Mouse (Mus musculus) small intestine, adult 2 months (tissue): ENCODE results near the gene Kpna2. TPM values are rescaled to one million over a fixed set of nuclear protein-coding genes. Genes with fewer than 3 reads are reported as not detected.

Experiments
- H3K27ac ChIP-seq: fragments of 200-500 bp; 2 replicates; pipeline ENCODE4 v1.5.1; 2012; ENCODE audit warnings: low read depth, low read length, control low read depth, inconsistent platforms; ENCODE audit not compliant: insufficient read depth
- H3K27me3 ChIP-seq: fragments of 200-500 bp; 2 replicates; pipeline ENCODE4 v1.6.1; 2012; ENCODE audit warnings: mild to moderate bottlenecking, moderate library complexity, low read length, inconsistent platforms; ENCODE audit not compliant: control insufficient read depth, insufficient read depth
- H3K36me3 ChIP-seq: fragments of 200-500 bp; 2 replicates; pipeline ENCODE4 v1.6.1; 2012; ENCODE audit warnings: mild to moderate bottlenecking, low read length, control low read depth, inconsistent platforms; ENCODE audit not compliant: control insufficient read depth, insufficient read depth
- H3K4me1 ChIP-seq: fragments of 200-500 bp; 2 replicates; pipeline ENCODE4 v1.6.1; 2012; ENCODE audit warnings: low read length, inconsistent platforms, mixed read lengths; ENCODE audit not compliant: control insufficient read depth, insufficient read depth, insufficient read length
- H3K4me3 ChIP-seq: fragments of 200-500 bp; 2 replicates; pipeline ENCODE4 v1.5.1; 2012; ENCODE audit warnings: low read depth, mild to moderate bottlenecking, control low read depth, inconsistent platforms, low read length, moderate library complexity
- CTCF ChIP-seq: fragments of 200-500 bp; IDR thresholded peaks from 2 replicates; pipeline ENCODE4 v1.5.1; 2012; ENCODE audit warnings: low read depth, mild to moderate bottlenecking, control low read depth, inconsistent platforms, low read length, moderate library complexity, mixed read lengths; ENCODE audit not compliant: insufficient replicate concordance, insufficient read length; ENCODE audit errors: extremely low read depth
- POLR2A ChIP-seq: fragments of 200-500 bp; IDR thresholded peaks from 2 replicates; pipeline ENCODE4 v1.6.1; 2012; ENCODE audit warnings: low read depth, mild to moderate bottlenecking, control low read depth, inconsistent platforms, low read length, moderate library complexity
- WGBS: fragments of 180-500 bp; shearing (Covaris S2); methylation state at CpG from one replicate; pipeline ENCODE4 v1.1.7; 2018; 5-methylcytosine and 5-hydroxymethylcytosine counted together
- polyA plus RNA-seq: library from polyadenylated mRNA; depleted of rRNA; stranded (reverse); fragments of >200 nt; gene quantifications from 2 replicates; pipeline ENCODE4 v1.2.3, GENCODE M21; 2012

The Kpna2 gene
- polyA plus RNA-seq, 1 experiment = 15.2 TPM

GRCm38 (mm10) chr11:107034085-107034810 is 34.9 kb upstream of the Kpna2 start:
- no peak overlapping the region for H3K4me3 ChIP-seq
- no peaks in the 10 kb centered on the region for H3K27me3 ChIP-seq
- TF ChIP-seq CTCF (no peak), POLR2A (no peak)
- peaks cover 6% of the 10 kb centered on the region for H3K4me1 ChIP-seq
- WGBS = 75% methylated on average over 10 of the region's 10 CpGs
- H3K27ac ChIP-seq = no peak overlapping the region
- H3K36me3 ChIP-seq = peaks cover 9% of the 10 kb centered on the region

- 56% methylated on average over 7 of the region's 7 CpGs for WGBS
- Histone ChIP-seq H3K27me3 (no peaks in the 10 kb centered on the region), H3K4me3 (no peak overlapping the region), H3K27ac (no peak overlapping the region), H3K4me1 (peaks cover 6% of the 10 kb centered on the region), H3K36me3 (peaks cover 2% of the 10 kb centered on the region; the same call in 1 of the 2 replicates)
- TF ChIP-seq CTCF = no peak
- TF ChIP-seq POLR2A = no peak
Observed at GRCm38 (mm10) chr11:107031635-107032034, 32.3 kb upstream of the Kpna2 start.

- TF ChIP-seq POLR2A (no peak), CTCF (no peak)
- Histone ChIP-seq H3K4me3 (no peak overlapping the region; the same call in 1 of the 2 replicates), H3K36me3 (no peaks in the 10 kb centered on the region; the same call in 1 of the 2 replicates), H3K4me1 (peaks cover 8% of the 10 kb centered on the region), H3K27ac (peak overlapping the region; percentile 43; the same call in 1 of the 2 replicates), H3K27me3 (peaks cover 6% of the 10 kb centered on the region; the same call in 1 of the 2 replicates)
- WGBS = 20% methylated on average over 19 of the region's 19 CpGs
Observed at GRCm38 (mm10) chr11:107029536-107029935, 30.2 kb upstream of the Kpna2 start.

- H3K27me3 ChIP-seq = peaks cover 6% of the 10 kb centered on the region; the same call in 1 of the 2 replicates
- H3K27ac ChIP-seq = 0 out of 2 replicates have a peak overlapping the region, but pooled peaks have one; percentile 42
- WGBS = 71% methylated on average over 6 of the region's 6 CpGs
- no peaks in the 10 kb centered on the region; the same call in 1 of the 2 replicates for H3K36me3 ChIP-seq
- TF ChIP-seq CTCF (no peak), POLR2A (no peak)
- peak overlapping the region; percentile 84; the same call in 1 of the 2 replicates for H3K4me3 ChIP-seq
- peaks cover 8% of the 10 kb centered on the region for H3K4me1 ChIP-seq
Observed at GRCm38 (mm10) chr11:107028754-107029153, 29.4 kb upstream of the Kpna2 start.

- Histone ChIP-seq H3K27me3 (peaks cover 6% of the 10 kb centered on the region; the same call in 1 of the 2 replicates), H3K27ac (peak overlapping the region; percentile 42), H3K4me1 (peaks cover 8% of the 10 kb centered on the region), H3K36me3 (no peaks in the 10 kb centered on the region; the same call in 1 of the 2 replicates), H3K4me3 (peak overlapping the region; percentile 84)
- TF ChIP-seq POLR2A (no peak), CTCF (no peak)
- WGBS = 2% methylated on average over 29 of the region's 29 CpGs
Observed at GRCm38 (mm10) chr11:107028275-107028618, 28.9 kb upstream of the Kpna2 start.

GRCm38 (mm10) chr11:107027431-107028274 is 28.3 kb upstream of the Kpna2 start:
- peaks cover 6% of the 10 kb centered on the region; the same call in 1 of the 2 replicates for H3K27me3 ChIP-seq
- H3K4me3 ChIP-seq = peak overlapping the region; percentile 84
- H3K27ac ChIP-seq = peak overlapping the region; percentile 63
- TF ChIP-seq POLR2A = peak; percentile 40; the same call in 1 of the 2 replicates
- TF ChIP-seq CTCF = no peak
- WGBS = under 1% methylated on average over 107 of the region's 107 CpGs
- H3K36me3 ChIP-seq = no peaks in the 10 kb centered on the region
- H3K4me1 ChIP-seq = peaks cover 11% of the 10 kb centered on the region
